Mouse (Mus musculus) gastrocnemius, postnatal 4 days (tissue): ENCODE measurements around the gene Prss34. TPM values are rescaled to one million over a fixed set of nuclear protein-coding genes. Genes with fewer than 3 reads are reported as not detected.

Experiments used
- DNase-seq, 2 experiments: peaks; one replicate each; pipeline ENCODE4 v3.0.0; 2021 to 2022; ENCODE audit warnings: low spot score in 2 of 2, mixed read lengths in 2 of 2
- total RNA-seq, 2 experiments: library from RNA; stranded (reverse); gene quantifications; 2 replicates each; pipeline ENCODE4 v1.2.3; 2021

The Prss34 gene
- total RNA-seq, 2 experiments from 2014 or later = 18.4 to 21.5 TPM

GRCm38 (mm10) chr17:25308346-25308745 is 10.2 kb downstream of the Prss34 start, which contains the start of gene Prss28:
TSS of gene Prss28 (plus strand) at chr17:25308646.
- DNase-seq = no peak

GRCm38 (mm10) chr17:25318354-25318753 is 20.2 kb downstream of the Prss34 start, which contains the start of gene Prss29:
TSS of gene Prss29 (plus strand) at chr17:25318654.
- no peak for DNase-seq

- DNase-seq = no peak
Measured at GRCm38 (mm10) chr17:25320819-25321218, 22.6 kb downstream of the Prss34 start.

GRCm38 (mm10) chr17:25322930-25323329 is 24.7 kb downstream of the Prss34 start:
- no peak for DNase-seq

- DNase-seq = no peak
Measured at GRCm38 (mm10) chr17:25332321-25332720, 34.1 kb downstream of the Prss34 start.

- peak in 1 of 2 experiments; percentile 45 for DNase-seq
Measured at GRCm38 (mm10) chr17:25333943-25334342, 35.7 kb downstream of the Prss34 start.

GRCm38 (mm10) chr17:25338218-25338617 is 40.0 kb downstream of the Prss34 start:
- no peak for DNase-seq

- DNase-seq = no peak
Measured at GRCm38 (mm10) chr17:25340003-25340402, 41.8 kb downstream of the Prss34 start.

GRCm38 (mm10) chr17:25341490-25341889 is 43.3 kb downstream of the Prss34 start:
- no peak for DNase-seq

GRCm38 (mm10) chr17:25345462-25345861 is 47.3 kb downstream of the Prss34 start, which contains the start of gene Tpsab1:
TSS of gene Tpsab1 (minus strand) at chr17:25345562.
- no peak for DNase-seq

Other genes starting within 250 kb of the Prss34 start
- 10 to 100 TPM; 14.6 to 19.9 TPM for gene Tmem204, start 214.8 kb upstream of the Prss34 start, total RNA-seq
- gene Telo2, start 182.4 kb upstream of the Prss34 start, total RNA-seq = 10 to 100 TPM; 23.5 to 27.8 TPM
- gene Ptx4, start 177.6 kb upstream of the Prss34 start, total RNA-seq = 10 to 100 TPM in 1 of 2 experiments, 1 to 10 TPM in 1; 6.0 to 12.6 TPM
- 10 to 100 TPM; 23.0 to 25.0 TPM for gene Clcn7, start 165.0 kb upstream of the Prss34 start, total RNA-seq
- gene Ccdc154, start 135.9 kb upstream of the Prss34 start, total RNA-seq = under 1 TPM; 0.15 to 0.21 TPM
- gene Gm38655, start 122.9 kb upstream of the Prss34 start, total RNA-seq = not detected
- gene BC003965, start 113.8 kb upstream of the Prss34 start, total RNA-seq = 10 to 100 TPM; 12.5 to 12.9 TPM
- 10 to 100 TPM in 1 of 2 experiments, 1 to 10 TPM in 1; 9.5 to 12.6 TPM for gene Unkl, start 110.0 kb upstream of the Prss34 start, total RNA-seq
- gene Gnptg, start 58.3 kb upstream of the Prss34 start, total RNA-seq = 10 to 100 TPM; 14.9 to 16.2 TPM
- gene Tsr3, start 58.2 kb upstream of the Prss34 start, total RNA-seq = 10 to 100 TPM; 25.5 to 26.4 TPM
- gene Baiap3, start 42.0 kb upstream of the Prss34 start, total RNA-seq = under 1 TPM in 1 of 2 experiments, not detected in 1; 0.54 TPM
- 100 to 1,000 TPM; 178 to 203 TPM for gene Ube2i, start 23.8 kb upstream of the Prss34 start, total RNA-seq
- gene Prss28, start 10.3 kb downstream of the Prss34 start, total RNA-seq = not detected
- gene Prss29, start 20.3 kb downstream of the Prss34 start, total RNA-seq = not detected
- gene Tpsab1, start 47.2 kb downstream of the Prss34 start, total RNA-seq = 10 to 100 TPM; 34.5 to 40.2 TPM
- gene Tpsb2, start 67.9 kb downstream of the Prss34 start, total RNA-seq = 100 to 1,000 TPM in 1 of 2 experiments, 10 to 100 TPM in 1; 86.0 to 110 TPM
- under 1 TPM; 0.54 to 0.60 TPM for gene Tpsg1, start 70.9 kb downstream of the Prss34 start, total RNA-seq
- 10 to 100 TPM; 20.2 to 22.7 TPM for gene Cacna1h, start 135.4 kb downstream of the Prss34 start, total RNA-seq
- not detected for gene Tekt4, start 156.2 kb downstream of the Prss34 start, total RNA-seq
- gene Sstr5, start 198.9 kb downstream of the Prss34 start, total RNA-seq = not detected